Comparison of ENCODE assay signal across 15 mouse cellular contexts in the genomic region with DNA sequence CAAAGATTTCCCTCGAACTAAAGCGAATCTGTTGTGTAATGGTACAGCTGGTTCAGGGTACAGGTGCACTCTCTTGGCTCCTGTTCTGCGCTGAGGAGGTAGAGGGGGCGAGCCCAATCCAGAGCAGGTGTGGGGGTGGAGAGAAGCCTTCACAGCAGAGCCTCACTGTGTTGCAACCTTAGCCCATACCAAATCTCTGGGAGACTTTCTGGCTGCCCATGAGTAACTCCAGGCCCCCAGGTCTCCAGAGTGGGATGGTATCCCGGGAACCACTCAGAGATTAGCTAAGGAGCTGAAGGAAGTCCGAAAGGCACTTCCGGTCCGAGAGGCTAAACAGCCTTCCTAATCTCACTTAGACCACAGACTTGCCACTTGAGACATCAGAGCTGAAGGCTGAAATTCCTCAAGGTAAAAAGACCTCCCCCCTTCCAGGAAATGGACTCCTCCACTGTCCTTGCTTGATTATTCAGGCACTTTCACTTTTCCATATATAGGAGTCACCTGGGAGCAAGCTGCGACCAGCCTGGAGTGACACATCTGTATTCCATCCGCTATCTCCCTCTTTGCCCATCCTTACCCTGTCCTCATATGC. TPM values are rescaled to one million over a fixed set of nuclear protein-coding genes. Genes with fewer than 3 reads are reported as not detected.
DNase-seq lines count a peak whose midpoint lies in the region; ATAC-seq lines count a peak whose summit lies in the region.
"Had no signal": no experiment of that assay in that cellular context is flagged by ENCODE, and none has a peak within 500 bp of the region (broad histone marks: within the 10 kb centered on the region; RNA-seq: fewer than 3 reads in every experiment).

Gene Mat1a (plus strand): TSS at position 183 of the 592 bp plus-strand sequence.

- 39% methylated on average over 10 of the region's 10 CpGs for whole genome bisulfite sequencing in heart, embryonic 11.5 days (ENCODE audit: insufficient replicate concordance)
- 55% methylated on average over 10 of the region's 10 CpGs for WGBS in liver, embryonic 15.5 days (ENCODE audit: insufficient replicate concordance)
- 72% methylated on average over 10 of the region's 10 CpGs for WGBS in embryonic facial prominence, embryonic 10.5 days
- WGBS in forebrain, embryonic 11.5 days = 80% methylated on average over 10 of the region's 10 CpGs

- no peaks in the 10 kb centered on the region for H3K36me3 ChIP-seq in heart, embryonic 11.5 days (ENCODE audit: control insufficient read depth, insufficient read depth, low read length)
- H3K36me3 ChIP-seq in liver, embryonic 15.5 days (replicated peaks) = no peaks in the 10 kb centered on the region
- no peaks in the 10 kb centered on the region for H3K36me3 ChIP-seq in embryonic facial prominence, embryonic 10.5 days (replicated peaks)
- no peaks in the 10 kb centered on the region for H3K36me3 ChIP-seq in forebrain, embryonic 11.5 days (ENCODE audit: control insufficient read depth, insufficient read depth, low read length)

- H3K4me1 ChIP-seq in heart, embryonic 11.5 days (ENCODE audit: control insufficient read depth, insufficient read depth, low read length) = no peaks in the 10 kb centered on the region
- no peaks in the 10 kb centered on the region for H3K4me1 ChIP-seq in liver, embryonic 15.5 days (replicated peaks)
- H3K4me1 ChIP-seq in embryonic facial prominence, embryonic 10.5 days = no peaks in the 10 kb centered on the region
- H3K4me1 ChIP-seq in forebrain, embryonic 11.5 days (replicated peaks; ENCODE audit: control insufficient read depth, insufficient read depth, low read length) = no peaks in the 10 kb centered on the region

- no peak within 1 kb of the TSS for H3K4me3 ChIP-seq in heart, embryonic 11.5 days (ENCODE audit: low read depth, low read length)
- peak within 1 kb of the TSS; percentile 26 for H3K4me3 ChIP-seq in liver, embryonic 15.5 days (replicated peaks)
- H3K4me3 ChIP-seq in embryonic facial prominence, embryonic 10.5 days = no peak within 1 kb of the TSS
- H3K4me3 ChIP-seq in forebrain, embryonic 11.5 days (ENCODE audit: low read depth, low read length) = no peak within 1 kb of the TSS

- no peak for DNase-seq in heart, adult 8-10 months (ENCODE audit: low spot score)
- peak; percentile 15 for DNase-seq in brain, adult 2 months (ENCODE audit: low read depth, low spot score)
- DNase-seq in lung, postnatal 25 days (ENCODE audit: low spot score) = peak; percentile 65
- no peak for DNase-seq in retina, embryonic 14.5 days (ENCODE audit: low spot score)
- no peak for DNase-seq in embryonic facial prominence, embryonic 10.5 days (ENCODE audit: low spot score)
- DNase-seq in forebrain, embryonic 11.5 days (ENCODE audit: low spot score) = no peak
- DNase-seq: adrenal gland, adult 8-10 months; gastrocnemius, postnatal 36 days; left cerebral cortex, postnatal 4 days; right cerebral cortex, postnatal 4 days had no signal

- H3K9ac ChIP-seq in heart, embryonic 11.5 days (ENCODE audit: low read depth, low read length) = no peak within 1 kb of the TSS; the same call in 1 of the 2 replicates
- H3K9ac ChIP-seq in liver, embryonic 15.5 days = no peak within 1 kb of the TSS
- H3K9ac ChIP-seq in forebrain, embryonic 11.5 days (ENCODE audit: low read length) = no peak within 1 kb of the TSS

- no peaks in the 10 kb centered on the region for H3K27me3 ChIP-seq in heart, embryonic 11.5 days (ENCODE audit: control insufficient read depth, insufficient read depth, low read length)
- H3K27me3 ChIP-seq in liver, embryonic 15.5 days = no peaks in the 10 kb centered on the region
- H3K27me3 ChIP-seq in embryonic facial prominence, embryonic 10.5 days (replicated peaks; ENCODE audit: low read depth, poor library complexity, severe bottlenecking) = no peaks in the 10 kb centered on the region
- no peaks in the 10 kb centered on the region for H3K27me3 ChIP-seq in forebrain, embryonic 11.5 days (ENCODE audit: control insufficient read depth, insufficient read depth, low read length)

- peak within 1 kb of the TSS; percentile 49 for H3K4me2 ChIP-seq in heart, embryonic 11.5 days
- H3K4me2 ChIP-seq in liver, embryonic 15.5 days = peak within 1 kb of the TSS; percentile 31; the same call in 1 of the 2 replicates
- H3K4me2 ChIP-seq in forebrain, embryonic 11.5 days (ENCODE audit: low read depth, low read length, severe bottlenecking) = no peak within 1 kb of the TSS

- ATAC-seq in heart, embryonic 11.5 days (replicated peaks; ENCODE audit: insufficient number of reproducible peaks, low FRiP score, low TSS enrichment) = no peak
- peak; percentile 93 for ATAC-seq in liver, embryonic 15.5 days (ENCODE audit: insufficient read depth)
- no peak for ATAC-seq in forebrain, embryonic 11.5 days (replicated peaks; ENCODE audit: low FRiP score)

- no peaks in the 10 kb centered on the region for H3K9me3 ChIP-seq in heart, embryonic 11.5 days (replicated peaks; ENCODE audit: control insufficient read depth, low read length)
- no peaks in the 10 kb centered on the region for H3K9me3 ChIP-seq in liver, embryonic 15.5 days (replicated peaks)
- no peaks in the 10 kb centered on the region for H3K9me3 ChIP-seq in embryonic facial prominence, embryonic 10.5 days
- H3K9me3 ChIP-seq in forebrain, embryonic 11.5 days (ENCODE audit: control insufficient read depth, low read length) = no peaks in the 10 kb centered on the region

- no peak within 1 kb of the TSS for H3K27ac ChIP-seq in heart, embryonic 11.5 days (ENCODE audit: low read depth, low read length)
- peak within 1 kb of the TSS; percentile 26 for H3K27ac ChIP-seq in liver, embryonic 15.5 days (replicated peaks)
- no peak within 1 kb of the TSS for H3K27ac ChIP-seq in embryonic facial prominence, embryonic 10.5 days (replicated peaks)
- H3K27ac ChIP-seq in forebrain, embryonic 11.5 days (ENCODE audit: low read depth, low read length) = no peak within 1 kb of the TSS
- H3K27ac ChIP-seq: kidney, postnatal 0 days had no signal

RNA-seq across cellular contexts. Expression of gene Mat1a, which starts in this region (rescaled TPM):
- 0.46 and 1.1 TPM in 2 replicates for polyA plus RNA-seq in heart, embryonic 11.5 days (2014; fragmentation: Nextera tagmentation; extraction: Ambion mirVana)
- under 1 TPM in 2 of 4 experiments, not detected in 2; 0.09 to 0.31 TPM for total RNA-seq in heart, adult 8-10 months (2022)
- 55.9 and 83.9 TPM in 2 replicates for polyA plus RNA-seq in liver, embryonic 15.5 days (2015; fragmentation: Nextera tagmentation; extraction: Ambion mirVana)
- polyA plus RNA-seq in embryonic facial prominence, embryonic 10.5 days (2016; fragmentation: Nextera tagmentation; extraction: Ambion mirVana) = not detected in 2 replicates
- polyA plus RNA-seq in forebrain, embryonic 11.5 days (2014; fragmentation: Nextera tagmentation; extraction: Ambion mirVana) = not detected in 2 replicates
- total RNA-seq: layer of hippocampus, postnatal 14 days; left cerebral cortex, postnatal 4 days; megakaryocyte-erythroid progenitor cell, adult 5-6 weeks had no signal

Comparison
In these comparisons a context has a peak if more than half of its experiments do, and no peak if none do; other contexts are left out.
1. RNA of gene Mat1a (polyA plus RNA-seq): 55.9 to 83.9 TPM in liver, embryonic 15.5 days; 0.46 to 1.1 TPM in heart, embryonic 11.5 days, not detected in embryonic facial prominence, embryonic 10.5 days and not detected in forebrain, embryonic 11.5 days; every median in the first group is over 10 times any median in the second.
2. DNase-seq: peak in brain, adult 2 months (single experiment) and lung, postnatal 25 days (single experiment); none in heart, adult 8-10 months (single experiment), retina, embryonic 14.5 days (single experiment), embryonic facial prominence, embryonic 10.5 days (single experiment) and forebrain, embryonic 11.5 days (single experiment).